Mouse (Mus musculus) frontal cortex, adult 2 months (tissue): ENCODE data around the gene Wdr62. TPM values are rescaled to one million over a fixed set of nuclear protein-coding genes. Genes with fewer than 3 reads are reported as not detected.
"Not testable (repeated sequence)": the region's sequence is repeated elsewhere in the genome, so short reads cannot be mapped to it uniquely, and the experiment has no call there.

Source experiments
- DNase-seq, 2 experiments: peaks; one replicate each; pipeline ENCODE4 v3.0.0; 2022; ENCODE audit warnings: low spot score in 1 of 2; ENCODE audit errors: extremely low spot score in 1 of 2
- polyA plus RNA-seq: library from polyadenylated mRNA; depleted of rRNA; stranded (reverse); fragments of >200 nt; gene quantifications from 2 replicates; pipeline ENCODE4 v1.2.3, GENCODE M21; 2012

Wdr62 gene
- polyA plus RNA-seq, 1 experiment: 3.9 TPM

GRCm38 (mm10) chr7:30265935-30266334, 14.3 kb downstream of the Wdr62 start:
- no peak for DNase-seq

GRCm38 (mm10) chr7:30265531-30265930, 14.7 kb downstream of the Wdr62 start:
- no peak for DNase-seq

GRCm38 (mm10) chr7:30265041-30265440, 15.2 kb downstream of the Wdr62 start:
- no peak for DNase-seq

- no peak for DNase-seq
These were observed 28.0 kb downstream of the Wdr62 start for GRCm38 (mm10) chr7:30251956-30252954.

- DNase-seq: not testable (repeated sequence)
These were observed 42.8 kb downstream of the Wdr62 start for GRCm38 (mm10) chr7:30237374-30237773.

- DNase-seq: no peak
These were observed 44.6 kb downstream of the Wdr62 start, which contains the start of gene Ovol3 for GRCm38 (mm10) chr7:30235625-30236024. TSS of gene Ovol3 (minus strand) at chr7:30235725.

- DNase-seq: no peak
These were observed 45.1 kb downstream of the Wdr62 start for GRCm38 (mm10) chr7:30235091-30235490.

GRCm38 (mm10) chr7:30234276-30234858, 45.9 kb downstream of the Wdr62 start:
- no peak for DNase-seq

- DNase-seq: no peak
These were observed 46.8 kb downstream of the Wdr62 start for GRCm38 (mm10) chr7:30233387-30233786.

- DNase-seq: no peak
These were observed 47.5 kb downstream of the Wdr62 start for GRCm38 (mm10) chr7:30232631-30233148.

- DNase-seq: peak; percentile 98 to 99
These were observed 48.4 kb downstream of the Wdr62 start, which contains the start of the genes Polr2i and Tbcb for GRCm38 (mm10) chr7:30231669-30232454. TSS of gene Polr2i (plus strand) at chr7:30231948. TSS of gene Tbcb (minus strand) at chr7:30232272.

- DNase-seq: no peak
These were observed 48.9 kb downstream of the Wdr62 start for GRCm38 (mm10) chr7:30231328-30231668.

- no peak for DNase-seq
These were observed 56.0 kb downstream of the Wdr62 start for GRCm38 (mm10) chr7:30224206-30224605.

- DNase-seq: no peak
These were observed 58.0 kb downstream of the Wdr62 start for GRCm38 (mm10) chr7:30222205-30222604.

GRCm38 (mm10) chr7:30221433-30221832, 58.8 kb downstream of the Wdr62 start:
- no peak for DNase-seq

- no peak for DNase-seq
These were observed 60.2 kb downstream of the Wdr62 start for GRCm38 (mm10) chr7:30220008-30220356.

GRCm38 (mm10) chr7:30219293-30220007, 60.8 kb downstream of the Wdr62 start:
- DNase-seq: peak in 1 of 2 experiments; percentile 56

GRCm38 (mm10) chr7:30217277-30217676, 62.9 kb downstream of the Wdr62 start:
- no peak for DNase-seq

- peak; percentile 36 to 82 for DNase-seq
These were observed 63.5 kb downstream of the Wdr62 start for GRCm38 (mm10) chr7:30216723-30217151.

- no peak for DNase-seq
These were observed 64.3 kb downstream of the Wdr62 start for GRCm38 (mm10) chr7:30215875-30216274.
